Mouse (Mus musculus) spleen, postnatal 14 days (tissue): Measurements from ENCODE around the gene Xylt1.

Experiments used
- DNase-seq, 2 experiments: peaks; one replicate each; pipeline ENCODE4 v3.0.0; 2021 to 2022; ENCODE audit warnings: low spot score in 2 of 2

Gene Xylt1

DNA sequence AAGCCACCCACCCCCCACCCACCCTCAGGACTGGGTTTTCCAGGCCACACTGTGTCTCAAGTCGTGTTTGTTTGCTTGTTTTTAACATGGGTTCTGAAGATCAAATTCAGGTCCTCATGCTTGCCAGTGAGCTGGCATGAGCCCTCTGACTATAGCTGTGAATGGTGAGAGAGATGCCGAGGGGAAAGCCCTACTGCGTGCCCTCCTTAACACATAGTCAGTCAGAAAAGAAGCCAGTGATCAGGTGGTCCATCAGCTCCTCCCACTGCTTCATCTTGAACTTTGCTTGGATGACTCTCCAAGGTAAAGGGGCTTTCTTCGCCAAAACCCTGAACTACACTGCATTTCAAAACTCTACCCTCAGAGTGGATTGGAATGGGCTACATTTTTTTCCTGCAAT, 183.8 kb downstream of the Xylt1 start:
- DNase-seq: no peak

DNA sequence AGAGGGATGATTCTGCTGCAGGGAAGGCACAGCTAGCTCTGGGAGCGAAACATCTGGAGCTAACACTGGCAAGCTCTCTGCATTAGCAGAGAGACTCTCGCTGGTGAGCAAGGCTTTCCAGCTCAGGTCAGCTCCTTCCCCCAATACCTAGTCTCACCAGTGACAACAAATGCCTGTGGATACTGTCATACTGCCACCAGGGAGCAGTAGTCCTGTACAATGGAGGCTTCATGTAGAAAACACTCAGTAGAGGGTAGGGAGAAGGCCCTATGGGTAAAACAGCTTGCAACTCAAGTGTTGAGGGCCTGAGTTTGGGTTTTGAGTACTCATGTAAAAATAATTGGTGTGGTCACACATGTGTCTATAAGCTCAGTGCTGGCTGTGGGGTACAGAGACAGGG, 185.3 kb downstream of the Xylt1 start:
- no peak for DNase-seq

DNA sequence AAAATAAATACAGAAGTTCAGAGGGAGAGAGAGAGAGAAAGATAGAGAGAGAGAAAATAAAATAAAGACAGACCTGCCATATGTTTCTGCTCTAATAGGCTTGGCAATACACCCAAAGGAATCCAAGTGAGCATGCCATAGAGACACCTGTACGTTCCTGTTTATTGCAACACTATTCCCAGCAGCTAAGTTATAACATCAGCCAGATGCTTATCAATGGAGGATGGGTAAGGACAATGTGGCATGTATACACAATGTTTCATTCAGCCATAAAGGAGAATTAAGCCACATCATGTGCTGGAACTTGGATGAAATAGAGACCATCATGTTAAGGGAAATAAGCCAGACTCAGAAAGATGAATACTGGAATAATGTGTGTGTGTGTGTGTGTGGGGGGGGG, 186.1 kb downstream of the Xylt1 start:
- no peak for DNase-seq

DNA sequence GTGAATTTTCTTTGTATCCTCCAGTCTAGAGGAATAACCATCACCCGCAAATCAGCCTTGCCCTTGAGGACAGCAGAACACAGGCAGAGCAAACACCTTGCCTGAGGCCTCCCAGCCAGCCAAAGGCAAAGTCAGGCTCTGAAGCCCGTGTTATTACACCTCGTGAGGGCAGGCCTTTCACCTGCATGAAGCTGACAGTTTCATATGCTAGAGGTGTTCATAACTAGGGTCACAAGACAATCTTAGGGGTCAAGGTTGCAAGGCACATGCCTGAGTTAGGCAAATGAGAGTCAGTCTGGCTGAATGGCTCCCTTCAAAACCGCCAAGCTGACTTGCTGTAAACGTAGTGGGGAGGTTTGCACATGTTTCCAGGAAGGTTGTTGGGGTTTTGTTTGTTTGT, 186.5 kb downstream of the Xylt1 start:
- no peak for DNase-seq

DNA sequence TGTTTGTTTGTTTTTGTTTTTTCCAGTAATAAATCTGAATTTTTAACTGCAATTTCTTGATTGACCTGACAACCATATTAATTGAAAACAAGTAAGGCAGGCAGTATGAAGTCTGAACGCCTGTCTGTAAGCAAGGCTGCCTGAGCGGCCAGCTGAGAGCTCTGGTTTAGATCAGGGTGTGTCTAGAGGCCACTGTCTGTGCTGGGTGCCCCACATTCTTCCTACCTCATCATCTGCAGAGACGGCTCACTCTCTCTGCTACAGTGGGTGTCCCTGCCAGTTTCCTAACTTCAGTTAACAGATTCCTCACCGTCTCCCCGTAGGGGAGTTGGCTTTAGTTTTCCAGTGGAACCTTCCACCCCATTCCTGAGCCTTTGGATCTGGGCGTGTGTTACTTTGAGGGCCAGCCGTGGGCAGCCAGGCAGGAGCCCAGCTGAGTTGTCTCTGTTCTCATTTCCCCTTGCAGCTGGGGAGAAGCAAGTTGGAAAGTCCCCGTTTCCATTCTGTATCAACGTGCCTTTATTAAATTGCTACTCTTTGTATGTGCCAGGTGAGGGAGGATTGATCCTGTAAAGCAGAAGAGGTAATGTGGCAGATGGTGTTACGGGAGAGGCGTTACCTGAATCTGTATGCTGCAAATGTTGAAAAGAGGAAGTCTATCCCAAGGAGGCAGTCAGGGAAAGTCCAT, 187.0 kb downstream of the Xylt1 start:
- DNase-seq: no peak

DNA sequence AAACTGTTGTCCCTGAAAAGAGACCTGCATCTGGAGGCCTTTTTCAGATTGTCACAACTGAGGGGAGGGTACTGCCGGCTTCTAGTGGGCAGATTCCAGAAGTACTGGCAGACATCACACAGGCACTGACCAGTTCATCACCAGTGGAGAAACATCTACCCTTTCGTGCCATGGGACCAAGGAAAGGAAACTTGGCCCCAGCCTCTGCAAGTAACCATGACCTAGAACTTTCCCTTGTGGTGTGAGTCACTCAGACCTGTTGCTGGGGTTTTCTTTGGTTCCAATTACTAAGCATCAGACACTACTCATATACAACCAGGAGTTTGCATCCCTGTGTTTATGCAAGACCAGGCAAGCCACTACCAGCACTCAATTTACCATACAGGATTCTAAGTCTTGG, 190.4 kb downstream of the Xylt1 start:
- DNase-seq: no peak

DNA sequence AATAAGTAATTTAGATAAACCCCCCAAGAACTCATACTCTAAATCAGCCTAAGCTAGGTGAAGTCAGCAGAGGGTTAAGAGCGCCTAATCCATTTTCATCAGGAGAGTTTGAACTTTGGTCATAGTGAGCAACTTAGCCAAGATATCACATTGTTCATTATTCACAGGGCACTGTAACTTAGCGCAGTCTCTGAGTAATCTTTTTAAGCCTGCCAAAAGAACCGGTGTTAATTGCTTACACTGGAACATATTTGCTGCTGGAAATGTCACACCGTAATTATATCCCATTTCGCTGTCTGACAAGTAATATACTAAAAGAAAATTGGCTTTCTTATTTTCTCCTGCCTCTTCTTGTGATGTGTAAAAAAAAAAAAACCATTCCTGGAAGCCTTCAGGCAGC, 190.9 kb downstream of the Xylt1 start:
- DNase-seq: no peak

DNA sequence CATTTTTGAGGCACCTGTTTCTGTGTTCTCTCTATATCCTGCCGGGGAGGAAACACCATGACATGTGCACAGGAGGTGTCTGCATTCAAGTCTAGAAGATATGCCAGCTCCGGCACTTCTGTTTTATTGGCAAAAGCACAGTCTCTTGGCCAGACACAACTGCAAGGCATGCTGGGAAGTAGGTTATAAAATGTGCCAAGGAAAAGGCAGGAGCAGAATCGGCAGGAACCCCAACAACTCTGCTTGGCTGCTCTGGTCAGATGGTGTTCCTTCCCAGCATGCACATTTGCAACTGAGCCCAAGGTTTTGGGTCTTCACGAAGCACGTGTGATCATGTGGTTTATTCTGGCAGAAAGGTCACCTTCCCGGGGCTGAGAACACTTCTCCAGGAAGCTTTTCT, 192.4 kb downstream of the Xylt1 start:
- no peak for DNase-seq

DNA sequence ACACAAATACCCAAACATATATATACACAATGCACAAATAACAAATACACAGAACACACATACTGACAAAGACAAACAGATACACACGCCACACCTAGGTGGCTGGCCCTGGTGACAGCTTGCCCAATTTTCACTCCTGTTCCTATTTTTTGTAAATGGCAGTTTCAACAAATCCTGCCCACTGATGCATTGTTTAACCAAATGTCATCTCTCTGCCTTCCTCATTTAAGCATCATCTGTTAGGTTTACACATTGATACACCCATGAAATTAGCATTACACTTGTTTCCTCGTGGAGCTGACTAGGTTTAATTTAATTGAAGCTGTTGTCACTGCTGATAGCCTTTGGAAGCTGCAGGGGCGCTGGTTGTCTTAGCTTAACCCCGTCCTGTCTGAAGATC, 194.6 kb downstream of the Xylt1 start:
- DNase-seq: no peak

DNA sequence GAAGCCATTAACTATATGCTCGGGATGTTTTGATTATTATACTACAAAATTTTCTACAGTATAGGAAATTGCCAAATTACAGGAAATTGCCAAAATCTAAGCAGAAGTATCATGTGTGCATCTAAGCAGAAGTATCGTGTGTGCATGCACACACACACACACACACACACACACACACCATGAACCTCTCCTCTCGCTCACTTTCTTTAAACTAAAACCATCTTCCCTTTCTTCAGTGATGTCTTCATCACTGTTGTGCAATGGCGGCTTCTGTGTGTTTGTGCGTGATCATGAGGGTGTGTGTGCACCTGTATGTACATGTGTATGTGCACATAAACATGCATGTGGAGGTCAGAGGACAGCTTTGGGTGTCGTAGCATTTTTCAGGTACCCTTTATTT, 196.3 kb downstream of the Xylt1 start:
- DNase-seq: no peak

DNA sequence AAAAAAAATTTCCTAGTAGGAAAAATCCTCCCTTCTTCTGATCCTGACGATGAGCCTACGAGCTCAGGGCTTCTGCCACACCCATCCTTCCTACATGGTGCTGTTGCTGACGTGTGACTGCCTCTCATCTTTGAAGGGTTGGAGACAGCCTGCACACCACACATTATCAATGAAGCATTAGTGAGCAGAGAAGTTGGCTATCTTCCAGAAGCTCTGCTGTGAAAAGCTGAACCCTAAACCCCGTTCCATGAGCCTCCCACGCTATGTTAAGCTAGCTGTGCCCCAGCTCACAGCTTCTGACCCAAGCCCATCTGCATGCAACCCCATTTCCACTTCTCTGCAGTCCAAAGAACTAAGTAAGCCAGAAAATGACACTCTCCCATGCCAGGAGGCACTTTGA, 204.4 kb downstream of the Xylt1 start:
- DNase-seq: no peak

DNA sequence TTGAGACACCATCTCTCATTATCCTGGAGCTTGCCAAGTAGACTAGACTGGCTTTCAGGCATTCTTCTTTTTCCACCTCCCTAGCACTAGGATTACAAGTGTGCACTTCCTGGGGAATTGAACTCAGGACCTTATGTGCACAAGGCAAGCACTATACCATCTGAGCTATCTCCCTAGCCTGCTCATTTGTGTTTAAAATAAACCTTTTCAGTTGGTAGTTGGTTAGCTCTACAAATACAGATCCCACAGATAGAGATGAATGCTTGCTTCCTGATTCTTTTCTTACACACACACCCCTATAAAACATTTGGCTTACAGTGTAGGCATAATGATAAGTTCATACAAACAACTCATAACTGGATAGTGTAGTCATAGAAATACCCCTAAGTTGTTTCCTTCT, 206.0 kb downstream of the Xylt1 start:
- DNase-seq: no peak

DNA sequence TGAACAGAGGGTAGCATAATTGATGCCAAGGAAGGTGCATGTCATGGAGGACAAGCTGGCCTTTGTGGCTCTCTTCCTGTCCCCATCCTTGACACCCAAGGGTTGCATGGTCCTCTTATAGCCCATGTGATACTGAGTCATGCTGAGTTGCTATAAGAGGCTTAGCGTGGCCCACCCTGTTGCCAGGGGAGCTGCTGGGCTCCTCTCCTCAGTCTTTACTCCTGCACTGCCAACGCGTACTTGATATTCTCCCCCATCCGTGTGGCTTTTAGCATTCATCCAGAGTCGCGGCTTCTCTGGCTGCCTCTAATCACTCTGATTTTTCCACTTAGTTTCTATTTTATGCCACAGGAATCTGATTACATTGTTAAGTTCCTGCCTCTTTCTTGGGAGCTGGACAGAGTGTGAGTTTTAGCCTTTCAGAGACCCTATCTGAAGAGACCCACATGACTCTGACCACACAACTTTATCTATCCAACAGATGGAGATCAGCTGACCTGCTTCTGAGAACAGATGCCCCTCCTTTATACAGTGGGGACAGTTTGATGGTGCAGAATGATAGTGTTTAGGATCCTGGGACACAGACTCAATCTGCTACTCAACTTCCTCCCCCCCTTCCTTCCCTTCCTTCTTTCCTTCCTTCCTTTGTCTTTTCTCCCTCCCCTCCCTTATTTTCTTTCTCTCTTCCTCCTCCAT, 206.6 kb downstream of the Xylt1 start:
- no peak for DNase-seq

DNA sequence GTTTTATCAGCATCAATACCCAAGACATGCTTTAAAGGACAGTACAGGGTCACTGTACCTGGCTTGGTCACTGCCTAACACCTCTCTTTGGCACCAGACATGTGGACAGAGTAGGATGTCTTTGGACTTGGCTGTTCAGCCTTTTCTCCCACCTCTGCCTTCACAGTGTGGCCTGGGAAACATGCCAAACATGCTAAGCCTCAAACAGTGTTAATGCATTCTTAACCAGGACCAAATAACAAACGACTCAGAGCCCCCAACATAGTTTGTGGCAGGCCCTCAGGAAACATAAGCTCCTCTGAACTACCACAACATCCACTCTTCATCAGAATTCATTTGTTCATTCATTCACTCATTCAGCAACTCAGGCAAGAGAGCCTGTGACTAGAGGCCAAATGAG, 207.6 kb downstream of the Xylt1 start:
- DNase-seq: no peak

DNA sequence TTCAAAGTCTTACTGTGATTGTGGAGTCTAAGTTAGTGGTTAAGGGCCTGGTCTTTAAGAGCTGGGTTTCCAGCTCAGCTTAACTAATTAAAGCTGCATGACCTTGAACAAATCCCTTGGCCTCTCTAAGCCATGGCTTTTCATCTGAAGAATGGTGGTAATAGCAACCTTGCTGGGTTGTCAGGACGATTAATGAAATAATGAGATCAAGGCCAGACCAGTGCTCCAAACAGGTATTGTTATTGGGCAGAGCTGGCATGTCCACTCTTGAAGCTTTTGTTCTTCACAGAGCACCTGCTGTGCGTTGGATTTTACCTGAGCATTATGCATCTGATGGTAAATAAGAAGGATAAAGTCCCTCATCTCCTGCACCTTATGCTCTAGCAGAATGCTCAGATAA, 208.6 kb downstream of the Xylt1 start:
- DNase-seq: no peak

DNA sequence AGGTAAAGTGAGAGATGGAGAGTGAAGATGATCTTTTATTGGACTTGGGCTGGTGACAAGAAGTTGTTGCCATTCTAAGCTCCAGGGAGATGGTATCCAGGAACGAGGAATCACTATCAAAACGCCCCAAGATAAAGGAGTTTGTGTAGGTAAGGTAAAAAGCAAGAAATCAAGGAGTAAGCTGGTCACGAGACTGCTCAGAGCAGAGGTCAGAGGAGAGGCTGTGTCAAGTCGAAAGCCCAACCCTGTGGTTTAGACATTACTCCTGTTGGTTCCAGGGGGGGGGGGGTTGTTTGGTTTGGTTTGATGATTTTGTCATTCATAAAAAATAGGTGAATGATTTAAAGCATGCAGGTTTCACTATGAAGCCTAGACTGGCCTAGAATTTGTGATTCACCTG, 209.0 kb downstream of the Xylt1 start:
- DNase-seq: no peak

DNA sequence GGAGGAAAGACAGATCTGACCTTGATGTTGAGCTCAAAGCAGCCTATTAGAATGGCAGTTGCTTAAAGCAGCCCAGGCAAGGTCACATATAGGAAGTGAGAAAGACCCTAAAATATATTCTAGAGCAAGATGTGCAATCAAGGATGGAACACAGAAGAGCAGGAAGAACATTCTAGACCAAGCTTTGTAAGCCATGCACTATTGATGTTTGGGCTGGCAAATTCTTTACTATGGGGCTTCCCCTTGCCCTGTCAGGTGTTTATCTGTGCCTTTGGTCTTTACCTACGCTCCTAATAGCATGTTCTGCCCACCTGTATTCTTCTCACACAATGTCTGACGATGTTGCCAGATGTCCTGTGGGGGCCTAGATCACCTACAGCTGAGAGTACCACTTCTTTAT, 213.4 kb downstream of the Xylt1 start:
- DNase-seq: no peak

DNA sequence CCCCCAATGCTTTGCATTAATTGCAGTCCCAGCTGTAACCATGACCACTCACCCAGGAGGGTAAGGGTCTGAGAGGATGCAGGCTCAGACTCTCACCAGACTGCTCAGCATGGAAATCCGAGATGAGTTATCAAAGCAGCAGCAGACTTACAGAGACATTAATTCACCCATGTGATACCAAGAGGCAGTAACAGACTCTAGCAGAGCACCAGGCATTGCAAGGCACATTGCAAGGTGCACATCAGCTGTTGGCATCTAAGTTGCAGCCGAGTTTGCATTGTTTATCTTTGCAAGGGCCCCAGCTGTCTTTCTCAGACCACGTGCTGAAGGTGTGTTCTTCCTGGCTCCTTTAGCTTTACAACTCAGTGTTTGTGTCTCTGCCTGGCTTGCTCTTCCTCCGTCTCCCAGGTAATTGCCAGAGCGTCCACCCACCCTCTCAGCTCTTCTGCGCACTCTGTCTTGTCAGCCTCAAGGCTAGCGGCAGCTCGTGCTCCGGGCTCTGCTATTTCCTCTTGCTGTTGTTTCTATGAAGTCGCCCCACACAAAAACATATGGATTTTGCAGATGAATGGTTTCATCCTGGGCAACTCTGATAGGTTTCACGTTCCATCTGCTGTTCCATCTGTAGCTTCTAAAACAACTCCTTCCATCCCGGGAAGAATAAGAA, 214.4 kb downstream of the Xylt1 start:
- no peak for DNase-seq

DNA sequence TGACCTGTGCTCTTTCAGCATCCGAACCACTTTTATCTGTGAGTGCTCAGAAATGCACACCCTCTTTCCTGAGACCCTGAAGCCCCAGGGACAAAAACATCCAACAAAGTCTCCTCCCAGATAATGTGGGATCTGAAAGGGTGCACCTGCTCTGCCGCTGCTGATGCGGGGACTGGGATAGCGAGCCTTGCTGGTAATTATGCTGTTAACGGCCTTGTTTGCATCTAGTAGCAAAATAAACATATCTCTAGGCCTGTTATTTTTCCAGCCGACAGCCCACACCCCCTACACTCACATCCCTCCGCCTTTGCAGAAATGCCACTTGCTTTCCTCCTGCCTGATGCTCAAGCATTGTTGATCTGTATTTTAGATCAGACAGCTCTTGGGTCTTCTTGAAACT, 219.7 kb downstream of the Xylt1 start:
- no peak for DNase-seq

DNA sequence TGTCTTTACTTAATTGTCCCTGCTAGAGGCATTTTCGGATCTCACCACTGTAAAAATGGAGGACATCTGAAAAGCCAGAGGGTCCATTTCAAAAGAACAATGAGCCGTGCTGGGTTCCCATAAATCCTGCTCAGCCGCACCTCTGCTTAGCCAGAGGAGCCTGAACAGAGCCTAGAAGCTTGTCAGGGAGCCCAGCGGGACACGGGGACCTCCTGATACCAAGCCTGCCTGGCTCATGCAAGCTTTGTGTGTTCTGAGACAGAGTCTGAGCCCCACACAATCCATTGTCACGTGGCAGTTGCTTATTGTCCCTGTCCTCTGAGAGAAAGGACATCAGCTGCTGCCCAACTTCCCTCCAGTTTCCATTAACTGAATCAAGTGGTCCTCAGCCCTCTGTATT, 229.7 kb downstream of the Xylt1 start:
- no peak for DNase-seq

DNA sequence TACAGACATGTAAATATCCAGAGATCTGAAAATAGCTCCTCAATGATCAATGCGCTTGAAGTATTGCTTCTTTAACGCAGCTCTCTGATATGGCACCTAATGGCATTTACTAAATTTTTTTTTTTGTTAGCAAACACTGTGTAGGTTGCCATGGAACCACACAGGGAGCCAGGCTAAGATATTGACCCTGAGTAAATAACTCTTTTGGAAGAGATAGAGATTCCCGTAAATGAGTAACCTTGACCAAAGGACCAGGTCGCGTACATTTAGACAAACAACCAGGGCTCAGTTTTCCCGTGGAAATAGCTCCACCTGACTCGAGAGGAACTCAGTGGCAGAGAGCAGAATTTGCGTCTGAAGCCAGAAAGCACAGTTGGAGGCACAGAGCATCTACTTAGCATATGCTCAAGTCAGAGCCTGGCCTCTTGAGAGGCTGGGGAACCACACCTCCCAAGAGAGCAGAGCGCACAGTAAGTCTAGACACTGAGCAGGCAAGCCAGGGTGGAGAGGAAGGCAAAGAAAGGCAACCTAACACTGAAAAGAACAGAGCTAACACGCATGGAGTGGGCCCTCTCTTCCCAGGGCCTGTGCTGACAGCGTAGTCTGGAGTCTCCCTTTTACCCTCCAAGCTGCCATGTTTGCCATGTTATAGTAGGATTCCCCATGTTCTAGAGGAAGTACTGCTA, 232.2 kb downstream of the Xylt1 start:
- DNase-seq: peak; percentile 19 to 42

DNA sequence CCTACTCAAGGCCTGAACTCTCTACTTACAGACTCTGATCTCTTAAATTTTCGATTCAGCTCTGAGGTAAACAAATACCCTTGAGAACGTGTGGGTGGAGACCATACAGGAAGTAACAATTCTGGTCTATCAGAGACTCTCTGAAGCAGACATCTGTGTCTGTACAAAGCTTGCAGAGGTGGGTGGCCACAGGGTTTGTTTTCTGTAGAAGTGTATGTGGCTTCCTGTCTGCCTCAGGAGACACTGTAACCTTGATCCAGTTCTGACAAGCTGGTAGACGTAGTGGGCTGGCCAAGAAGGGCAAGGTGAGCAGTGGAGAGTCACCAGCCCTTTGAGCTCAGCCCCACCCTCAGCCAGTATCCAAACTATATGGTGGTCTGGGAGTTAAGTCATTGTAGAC, 233.0 kb downstream of the Xylt1 start:
- DNase-seq: peak in 1 of 2 experiments; percentile 15

DNA sequence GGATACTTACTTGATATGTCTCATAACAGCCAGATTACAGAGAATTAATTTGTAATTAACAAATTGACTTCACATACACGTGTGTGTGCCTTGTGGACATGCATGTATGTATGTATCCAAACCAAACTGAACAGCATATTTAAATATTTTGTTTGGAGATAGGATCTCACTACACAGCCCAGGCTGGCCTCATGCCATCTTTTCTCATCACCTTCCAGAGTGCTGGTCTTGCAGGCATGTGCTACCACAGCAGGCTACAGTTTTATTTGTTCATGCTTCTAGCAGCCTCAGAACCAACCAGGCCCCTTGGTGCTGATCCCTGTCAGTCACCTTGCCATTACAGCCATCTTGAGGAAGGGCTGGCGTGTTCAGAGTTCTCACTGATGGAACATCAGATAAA, 233.6 kb downstream of the Xylt1 start:
- no peak for DNase-seq
